Mouse (Mus musculus) urinary bladder, postnatal 14 days (tissue): Measurements from ENCODE around the gene Dgka.

Experiments
- DNase-seq: peaks from one replicate; pipeline ENCODE4 v3.0.0; 2021; ENCODE audit warnings: low spot score

Dgka gene

DNA sequence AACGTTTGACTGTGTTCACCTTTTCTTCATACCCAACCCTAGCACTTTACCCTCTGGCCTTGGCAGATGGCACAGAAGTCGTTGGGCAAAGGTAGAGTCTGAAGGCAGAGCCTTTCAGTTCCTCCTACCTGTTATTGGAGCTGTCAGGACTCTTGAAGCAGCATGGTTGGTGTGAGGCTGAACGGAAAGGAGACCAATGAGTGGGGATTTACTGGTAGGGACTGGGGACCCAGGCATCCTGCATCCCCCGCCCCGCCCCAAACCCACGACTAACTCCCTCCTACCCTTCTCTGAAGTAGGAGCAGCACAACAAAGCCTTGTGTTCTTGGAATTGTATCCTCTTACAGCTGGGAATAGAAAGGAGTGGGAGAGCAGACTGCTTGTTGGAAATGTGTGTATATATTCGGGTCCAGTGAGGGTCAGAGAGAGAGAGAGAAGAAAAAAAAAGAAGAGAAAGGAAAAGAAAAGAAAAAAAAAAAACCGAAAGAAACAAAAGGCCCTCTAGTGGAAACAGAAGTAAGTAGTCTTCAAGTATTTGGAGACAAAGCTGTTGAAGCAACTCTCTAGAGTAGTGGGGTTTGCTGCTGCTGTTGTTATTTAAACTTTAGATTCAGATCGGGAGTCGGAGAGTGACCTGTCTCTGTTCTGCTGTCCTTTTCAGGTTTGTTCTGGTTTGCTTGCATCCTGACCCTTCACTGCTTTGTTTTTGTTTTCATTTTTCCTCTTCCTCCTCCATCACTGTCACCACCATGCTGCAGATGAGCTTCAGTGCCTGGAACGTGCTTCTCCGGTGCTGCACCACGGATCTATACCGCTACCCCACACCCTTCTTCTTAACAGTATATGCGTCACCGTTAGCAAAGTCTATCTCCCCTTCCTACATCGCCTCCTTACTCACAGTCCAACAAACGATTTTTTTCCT, at the start of gene Dgka:
TSS of gene Dgka (minus strand) at position 176 of the 922 bp plus-strand sequence.
- no peak for DNase-seq

DNA sequence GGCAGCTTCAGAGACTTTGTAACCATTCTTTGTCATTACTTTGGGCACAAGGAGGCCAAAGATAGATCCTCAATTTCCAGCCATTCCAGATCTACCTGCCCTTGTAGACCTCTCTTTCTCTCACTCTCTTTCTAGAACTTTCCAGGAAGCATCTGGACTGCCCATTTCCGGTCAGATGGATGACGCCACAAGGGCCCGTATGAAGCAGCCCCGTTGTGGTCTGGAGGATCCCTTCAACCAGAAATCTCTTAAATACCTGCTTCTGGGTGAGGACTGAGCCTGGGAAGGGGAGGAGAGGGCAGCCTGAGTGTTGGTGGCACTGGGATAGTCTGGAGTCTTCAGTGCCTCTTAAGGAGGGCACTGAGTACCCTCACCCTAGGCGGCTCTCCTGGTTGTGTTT, 49.7 kb upstream of the Dgka start:
- DNase-seq, result no peak

DNA sequence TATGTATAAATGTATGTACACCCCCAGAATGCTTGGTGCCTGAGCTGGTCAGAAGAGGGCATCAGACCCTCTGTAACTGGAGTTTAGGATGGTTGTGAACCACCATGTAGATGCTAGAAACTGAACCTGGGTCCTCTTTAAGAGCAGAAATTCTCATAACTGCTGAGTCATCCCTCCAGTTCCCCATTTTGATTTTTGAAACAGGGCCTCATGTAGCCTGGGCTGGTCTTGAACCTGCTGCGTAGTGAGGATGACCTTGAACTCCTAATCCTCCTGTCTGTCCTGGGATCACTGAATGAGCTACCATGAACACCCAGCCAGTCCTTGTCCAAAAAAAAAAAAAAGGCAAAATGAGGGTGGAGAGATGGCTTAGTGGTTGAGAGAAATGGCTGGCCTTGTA, 48.6 kb upstream of the Dgka start:
- no peak for DNase-seq

DNA sequence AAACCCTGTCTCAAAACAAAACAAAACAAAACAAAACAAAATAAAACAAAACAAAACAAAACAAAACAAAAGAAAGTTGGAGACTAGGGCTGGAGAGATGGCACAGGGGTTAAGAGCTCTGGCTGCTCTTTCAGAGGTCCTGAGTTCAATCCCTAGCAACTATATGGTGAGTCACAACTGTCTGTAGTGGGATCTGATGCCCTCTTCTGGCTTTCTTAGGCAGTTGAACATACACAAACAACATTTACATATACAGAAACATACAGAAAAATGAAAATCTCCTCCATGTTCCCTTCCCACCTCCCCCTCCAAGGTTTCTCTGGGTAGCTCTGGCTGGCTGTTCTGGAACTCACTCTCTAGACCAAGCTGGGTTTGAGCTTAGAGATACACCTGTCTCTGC, 47.4 kb upstream of the Dgka start:
- DNase-seq, result no peak

DNA sequence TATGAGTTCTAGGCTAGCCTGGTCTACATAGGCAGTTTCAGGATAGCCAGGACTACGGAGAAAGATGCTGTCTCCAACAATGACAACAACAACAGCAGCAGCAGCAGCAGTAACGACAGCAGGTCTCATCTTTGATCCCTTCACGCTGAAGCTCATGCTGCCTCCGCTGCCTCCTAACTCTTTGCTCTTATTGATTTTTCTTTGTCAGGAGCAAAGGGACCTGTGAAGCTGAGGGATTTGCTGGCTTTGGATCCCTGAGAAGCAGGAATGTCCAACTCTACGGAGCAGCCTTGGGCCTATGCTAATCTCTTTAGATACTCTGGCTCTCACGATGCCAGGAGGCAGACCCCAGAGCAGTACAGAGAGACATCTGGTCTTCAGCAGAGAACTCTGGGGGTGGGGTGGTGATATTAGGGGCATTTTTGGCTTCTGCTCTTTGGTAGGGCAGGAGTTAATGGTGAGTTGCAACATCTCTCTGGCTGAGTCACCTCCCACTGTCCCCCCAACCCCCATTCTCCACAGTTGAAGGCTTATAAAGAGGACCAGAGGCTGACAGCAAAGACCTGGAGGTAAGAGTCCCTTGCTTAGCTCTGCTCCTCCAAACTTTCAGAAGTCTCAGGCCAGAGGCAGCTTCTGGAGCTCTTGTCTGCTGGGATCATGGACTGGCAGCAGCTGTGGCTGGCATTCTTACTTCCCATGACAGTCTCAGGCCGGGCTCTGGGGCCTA, 45.9 kb upstream of the Dgka start, which contains the start of gene Mmp19:
TSS of gene Mmp19 (plus strand) at position 513 of the 727 bp plus-strand sequence.
- DNase-seq, result peak; percentile 38

DNA sequence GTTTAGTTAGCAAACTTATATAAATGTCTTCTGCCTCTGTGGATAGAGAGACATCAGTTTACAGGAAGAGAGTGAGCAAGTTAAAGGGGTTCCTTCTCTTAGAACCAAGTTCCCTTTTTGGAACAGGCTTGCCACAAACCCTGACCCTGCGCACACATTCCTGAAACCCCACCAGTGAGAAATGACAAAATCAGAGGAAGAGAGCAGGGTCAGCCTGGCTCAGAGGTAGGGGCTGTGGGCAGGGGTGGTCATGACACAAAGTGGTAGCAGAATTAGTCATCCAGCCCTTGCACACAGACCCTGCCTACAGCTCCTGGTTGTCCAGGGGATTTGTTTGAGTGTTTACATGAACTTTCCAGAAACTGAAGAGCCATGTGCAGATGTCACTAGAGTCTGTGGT, 35.5 kb upstream of the Dgka start:
- no peak for DNase-seq

DNA sequence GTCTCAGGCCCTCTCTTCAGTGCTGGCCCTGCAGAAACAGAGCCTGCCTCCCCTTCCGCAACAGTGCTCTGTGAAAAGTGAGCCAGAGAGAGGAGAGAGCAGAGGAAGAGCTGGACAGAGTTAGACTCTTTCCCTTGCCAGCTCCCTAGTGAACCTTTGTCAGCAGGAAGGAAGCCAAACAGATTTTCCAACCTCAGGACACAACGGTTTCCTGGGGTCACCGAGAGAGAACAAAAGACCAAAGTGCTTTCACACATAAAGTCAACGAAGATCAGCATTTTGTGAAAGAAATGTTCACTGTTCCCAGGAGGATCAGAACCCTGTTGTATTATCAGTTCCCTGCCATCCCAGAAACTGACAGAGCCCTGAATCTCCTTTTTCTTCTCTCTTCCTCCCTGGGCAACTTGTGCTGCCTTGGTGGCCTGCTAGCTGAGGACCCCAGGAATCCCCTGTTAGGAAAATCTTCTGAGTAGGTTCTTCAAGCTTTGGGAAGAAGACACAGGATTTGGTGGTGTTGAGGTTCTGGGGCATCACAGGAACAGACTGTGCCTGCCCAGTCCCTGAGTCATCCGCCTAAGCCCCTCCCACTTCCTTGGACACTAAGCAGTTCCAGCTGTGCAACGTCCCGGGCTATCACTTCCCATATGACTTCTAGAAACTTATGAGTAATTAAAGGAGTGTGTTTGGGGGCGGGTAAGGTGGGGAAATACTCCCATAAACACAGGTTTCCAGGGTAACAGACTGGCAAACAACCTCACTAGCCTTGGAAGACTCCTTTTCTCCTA, 34.5 kb upstream of the Dgka start:
- peak; percentile 88 for DNase-seq

GRCm38 (mm10) chr10:128778441-128778840, 33.8 kb upstream of the Dgka start:
- no peak for DNase-seq

GRCm38 (mm10) chr10:128773685-128774084, 29.0 kb upstream of the Dgka start:
- DNase-seq, result no peak

- DNase-seq, result no peak
Observed at GRCm38 (mm10) chr10:128772895-128773294, 28.2 kb upstream of the Dgka start.

DNA sequence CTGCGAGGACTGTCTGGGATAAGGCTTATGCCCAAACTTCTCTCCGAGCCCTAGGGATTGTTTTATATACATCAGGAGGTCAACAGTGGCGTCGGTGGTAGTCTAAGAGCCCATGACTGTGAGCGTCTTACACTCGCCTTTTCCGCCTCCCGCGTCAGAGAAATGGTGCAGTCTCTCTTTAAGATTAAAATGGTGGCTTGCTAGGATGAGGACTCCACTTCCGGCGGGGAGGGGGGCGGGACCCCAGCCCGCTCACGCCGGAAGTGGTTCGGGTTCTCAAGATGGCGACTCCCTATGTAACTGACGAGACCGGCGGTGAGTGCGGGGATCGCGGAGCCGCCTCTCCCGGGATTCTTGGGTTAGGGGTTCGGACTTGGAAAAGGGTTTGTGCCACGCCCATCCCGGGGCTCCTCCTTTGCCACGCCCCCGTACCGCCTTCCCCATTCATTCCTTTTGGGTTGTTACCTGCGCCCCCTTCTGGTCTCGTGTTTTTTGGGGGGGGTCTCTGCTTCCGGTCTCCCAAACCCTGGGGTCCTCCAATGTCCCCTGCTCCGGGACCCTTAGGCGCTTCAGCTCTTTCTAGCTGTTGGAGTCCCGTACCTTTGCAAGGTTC, 3.7 kb upstream of the Dgka start:
- DNase-seq, result peak; percentile 76

- DNase-seq, result peak; percentile 86
Observed at GRCm38 (mm10) chr10:128747646-128748251, 3.1 kb upstream of the Dgka start, which contains the start of gene Pym1. TSS of gene Pym1 (plus strand) at chr10:128747889.

GRCm38 (mm10) chr10:128746972-128747645, 2.5 kb upstream of the Dgka start:
- DNase-seq, result no peak

GRCm38 (mm10) chr10:128745946-128746613, 1.4 kb upstream of the Dgka start:
- no peak for DNase-seq

DNA sequence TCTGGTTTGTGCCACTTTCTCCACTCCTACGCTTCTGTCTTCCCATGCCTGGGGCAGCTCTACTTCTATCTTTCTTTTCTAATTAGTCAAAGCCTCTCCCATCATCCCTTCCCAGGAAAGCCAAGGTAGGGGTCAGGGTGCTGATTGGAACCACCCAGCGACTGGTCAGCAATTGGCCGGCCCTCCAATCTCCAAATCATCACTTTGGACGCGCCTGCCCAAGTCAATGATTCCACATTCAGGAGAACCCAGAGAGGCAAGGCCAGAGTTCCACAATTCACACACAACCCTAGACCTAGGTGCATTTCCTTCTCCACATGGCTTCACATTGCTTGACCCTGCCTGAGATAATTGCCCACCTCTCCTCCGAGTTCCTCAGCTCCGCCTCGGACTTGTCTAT, 444 bp downstream of the Dgka start:
- no peak for DNase-seq

DNA sequence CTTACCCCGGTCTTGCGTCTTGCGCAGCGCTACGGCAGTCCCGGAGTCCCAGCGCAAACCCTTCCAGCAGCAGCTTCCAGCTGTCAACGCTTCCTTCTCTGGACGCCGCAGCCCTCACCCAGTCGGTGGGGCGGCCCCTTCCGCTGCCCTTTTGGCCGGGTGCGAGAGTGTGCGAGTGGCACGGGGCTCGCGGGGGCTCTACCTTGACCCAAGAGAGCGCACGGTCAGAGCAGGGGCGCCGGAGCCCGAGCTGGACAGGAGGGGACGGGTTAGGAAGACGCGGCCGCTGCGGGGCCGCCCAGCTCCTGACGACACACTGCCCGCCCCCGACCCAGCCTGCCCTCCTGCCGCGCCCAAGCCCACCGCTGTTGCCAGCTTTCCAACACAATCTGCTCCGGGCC, 864 bp downstream of the Dgka start:
- peak; percentile 66 for DNase-seq

DNA sequence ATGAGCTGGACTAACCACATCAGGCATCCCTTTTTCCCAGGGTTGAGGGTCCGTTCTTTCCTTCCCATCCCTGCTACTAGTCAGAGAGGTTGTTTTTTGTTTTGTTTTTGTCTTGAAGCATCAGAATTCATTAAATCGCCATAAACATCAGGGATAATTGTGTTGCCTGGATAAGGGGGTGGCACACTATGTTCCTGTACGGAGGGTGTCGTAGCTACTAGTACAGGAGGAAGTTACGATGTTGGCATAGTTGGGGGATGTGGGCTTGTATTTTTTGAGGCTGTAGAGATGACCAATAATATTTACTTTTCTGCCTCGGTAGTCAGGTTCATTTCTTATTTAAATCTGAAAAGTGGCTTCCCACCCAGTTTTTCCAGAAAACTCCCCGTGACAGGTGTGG, 1.4 kb downstream of the Dgka start:
- DNase-seq, result no peak

GRCm38 (mm10) chr10:128742616-128743015, 2.0 kb downstream of the Dgka start:
- DNase-seq, result peak; percentile 61

- no peak for DNase-seq
Observed at GRCm38 (mm10) chr10:128740296-128740695, 4.4 kb downstream of the Dgka start.

- no peak for DNase-seq
Observed at GRCm38 (mm10) chr10:128737435-128737834, 7.2 kb downstream of the Dgka start.
